Mouse (Mus musculus) bone marrow, adult 2 months (tissue): ENCODE results near the gene Bcar3. TPM values are rescaled to one million over a fixed set of nuclear protein-coding genes. Genes with fewer than 3 reads are reported as not detected.

Source experiments
- H3K27ac ChIP-seq: fragments of 200-500 bp; 2 replicates; pipeline ENCODE4 v1.5.1; 2012; ENCODE audit warnings: low read depth, mild to moderate bottlenecking, control low read depth, inconsistent platforms, low read length; ENCODE audit not compliant: control insufficient read depth, poor library complexity, insufficient read depth
- H3K4me1 ChIP-seq: fragments of 200-500 bp; 2 replicates; pipeline ENCODE4 v1.6.1; 2011; ENCODE audit warnings: low read length; ENCODE audit not compliant: control insufficient read depth, insufficient read depth
- H3K4me3 ChIP-seq: fragments of 200-500 bp; replicated peaks from 2 replicates; pipeline ENCODE3; 2011; ENCODE audit warnings: mild to moderate bottlenecking, low read depth, low read length, control low read depth; ENCODE audit not compliant: control insufficient read depth
- CTCF ChIP-seq: fragments of 200-500 bp; IDR thresholded peaks from 2 replicates; pipeline ENCODE4 v1.5.1; 2011; ENCODE audit warnings: low read length, control low read depth; ENCODE audit not compliant: control insufficient read depth, insufficient read depth
- POLR2A ChIP-seq: fragments of 200-500 bp; IDR thresholded peaks from 2 replicates; pipeline ENCODE4 v1.6.1; 2011; ENCODE audit warnings: low read depth, mild to moderate bottlenecking, control low read depth, low read length, borderline replicate concordance; ENCODE audit not compliant: control insufficient read depth
- WGBS: fragments of 180-500 bp; shearing (Covaris S2); methylation state at CpG from one replicate; pipeline ENCODE4 v1.1.7; 2018; 5-methylcytosine and 5-hydroxymethylcytosine counted together
- polyA plus RNA-seq: library from polyadenylated mRNA; stranded (reverse); fragments of >200 nt; gene quantifications from 2 replicates; pipeline ENCODE4 v1.2.4, GENCODE M21; 2011; ENCODE audit warnings: low replicate concordance; ENCODE audit not compliant: missing spikeins, insufficient read depth, insufficient read length

Bcar3 gene
- polyA plus RNA-seq, 1 experiment = 2.2 TPM

DNA sequence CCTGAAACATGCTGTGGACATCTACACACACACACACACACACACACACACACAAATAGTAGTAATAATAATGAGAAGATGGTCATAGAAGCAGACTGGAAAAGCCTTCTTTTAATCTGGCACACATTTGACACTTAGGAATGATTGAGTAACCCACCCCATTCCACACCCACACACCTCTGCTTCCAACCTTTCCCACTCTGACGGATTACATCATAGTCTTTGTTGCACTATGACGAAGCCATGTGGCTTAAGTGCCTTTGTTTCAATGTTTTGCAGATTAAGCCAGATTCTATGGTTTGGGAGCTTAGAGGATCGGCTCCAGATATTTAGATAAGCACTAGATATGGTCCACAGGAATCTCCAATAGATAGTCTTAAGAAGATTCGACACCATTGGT, 42.1 kb downstream of the Bcar3 start:
- TF ChIP-seq POLR2A (no peak), CTCF (no peak)
- 62% methylated on average over 4 of the region's 4 CpGs for WGBS
- no peak overlapping the region for H3K4me3 ChIP-seq
- H3K27ac ChIP-seq = no peak overlapping the region
- peaks cover 9% of the 10 kb centered on the region for H3K4me1 ChIP-seq

DNA sequence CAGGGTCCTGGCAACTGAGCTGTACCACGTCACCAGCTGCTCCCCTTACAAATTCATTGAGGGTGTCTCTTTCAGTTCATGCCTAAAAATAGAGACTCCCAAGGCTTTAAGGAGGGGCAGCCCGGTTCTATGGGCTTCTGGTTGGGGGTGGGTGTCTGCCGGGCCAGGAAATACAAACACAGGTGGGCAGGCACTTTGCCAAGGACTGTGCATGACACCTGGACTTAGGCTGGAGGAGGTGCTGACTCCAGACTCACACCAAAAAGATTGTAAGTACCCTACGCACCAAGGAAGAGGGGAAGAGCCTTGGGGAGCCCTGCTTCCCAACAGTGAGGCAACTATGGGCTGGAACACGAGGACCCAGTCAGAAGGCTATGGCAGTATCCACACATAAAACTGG, 44.1 kb downstream of the Bcar3 start:
- WGBS = 54% methylated on average over 5 of the region's 5 CpGs
- Histone ChIP-seq H3K27ac (no peak overlapping the region), H3K4me3 (no peak overlapping the region), H3K4me1 (peaks cover 9% of the 10 kb centered on the region)
- TF ChIP-seq CTCF (no peak), POLR2A (no peak)

DNA sequence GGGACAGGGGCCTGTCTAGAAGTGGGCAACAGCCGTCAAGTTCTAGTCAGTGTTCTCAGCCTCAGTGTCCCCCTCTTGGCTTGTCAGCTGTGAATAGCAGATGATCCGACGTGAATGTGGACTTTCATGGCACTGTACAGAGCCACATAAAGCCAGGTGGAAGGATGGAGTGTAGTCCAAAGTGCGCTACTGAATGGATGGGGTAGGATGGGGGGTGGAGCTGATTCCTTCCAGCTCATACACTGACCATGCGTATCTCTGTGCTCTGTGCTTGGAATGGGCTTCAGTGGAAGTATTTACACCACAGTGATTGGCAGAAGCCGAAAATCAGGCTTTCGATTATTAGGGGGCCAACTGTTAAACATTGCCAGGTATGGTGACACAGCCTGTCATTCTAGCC, 45.0 kb downstream of the Bcar3 start:
- H3K27ac ChIP-seq = no peak overlapping the region
- 85% methylated on average over 7 of the region's 7 CpGs for WGBS
- H3K4me3 ChIP-seq = no peak overlapping the region
- peaks cover 8% of the 10 kb centered on the region for H3K4me1 ChIP-seq
- TF ChIP-seq CTCF = no peak
- TF ChIP-seq POLR2A = no peak

GRCm38 (mm10) chr3:122340135-122341068, 46.5 kb downstream of the Bcar3 start:
- TF ChIP-seq POLR2A (no peak), CTCF (no peak)
- H3K27ac ChIP-seq = peak overlapping the region; percentile 72
- WGBS = 23% methylated on average over 13 of the region's 13 CpGs
- peaks cover 7% of the 10 kb centered on the region for H3K4me1 ChIP-seq
- no peak overlapping the region for H3K4me3 ChIP-seq

DNA sequence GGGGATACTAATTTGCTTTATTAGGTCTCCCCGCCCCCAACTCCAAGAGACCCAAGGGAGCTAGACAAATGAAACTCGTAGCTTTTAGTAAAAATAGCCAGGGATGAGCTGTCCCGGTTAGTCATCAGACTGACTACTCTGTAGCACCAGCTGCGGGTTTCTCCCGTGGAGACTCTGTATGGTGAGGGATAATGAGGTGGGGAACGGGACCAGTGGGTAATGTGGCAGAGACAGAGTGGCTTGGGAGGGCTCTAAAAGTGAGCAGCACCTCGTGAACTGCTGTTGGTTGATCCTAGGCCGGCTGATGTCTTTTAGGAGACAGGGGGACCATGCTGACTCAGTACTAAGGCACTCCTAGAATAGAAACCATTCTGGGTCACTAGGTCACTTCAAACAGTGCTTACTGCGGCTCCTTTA, 49.5 kb downstream of the Bcar3 start:
- Histone ChIP-seq H3K27ac (no peak overlapping the region), H3K4me3 (no peak overlapping the region), H3K4me1 (peaks cover 7% of the 10 kb centered on the region)
- WGBS = 78% methylated on average over 9 of the region's 9 CpGs
- TF ChIP-seq POLR2A = no peak
- no peak for TF ChIP-seq CTCF

- peaks cover 7% of the 10 kb centered on the region for H3K4me1 ChIP-seq
- H3K27ac ChIP-seq = no peak overlapping the region
- TF ChIP-seq CTCF (no peak), POLR2A (no peak)
- no peak overlapping the region for H3K4me3 ChIP-seq
- WGBS = 74% methylated on average over 5 of the region's 5 CpGs
Observed at GRCm38 (mm10) chr3:122344350-122344749, 50.4 kb downstream of the Bcar3 start.

GRCm38 (mm10) chr3:122345977-122346472, 52.1 kb downstream of the Bcar3 start:
- 68% methylated on average over 1 of the region's 1 CpGs for WGBS
- H3K27ac ChIP-seq = no peak overlapping the region
- H3K4me3 ChIP-seq = no peak overlapping the region
- H3K4me1 ChIP-seq = no peaks in the 10 kb centered on the region; the same call in none of the 2 replicates
- TF ChIP-seq CTCF = no peak
- TF ChIP-seq POLR2A = no peak

GRCm38 (mm10) chr3:122346600-122346999, 52.7 kb downstream of the Bcar3 start:
- TF ChIP-seq CTCF = no peak
- no peak for TF ChIP-seq POLR2A
- no peak overlapping the region for H3K4me3 ChIP-seq
- no peak overlapping the region for H3K27ac ChIP-seq
- WGBS = 81% methylated on average over 2 of the region's 2 CpGs
- H3K4me1 ChIP-seq = no peaks in the 10 kb centered on the region; the same call in none of the 2 replicates
